Mouse (Mus musculus) gastrocnemius, postnatal 36 days (tissue): ENCODE measurements around the gene Atp6v0b. TPM values are rescaled to one million over a fixed set of nuclear protein-coding genes. Genes with fewer than 3 reads are reported as not detected.

Experiments
- DNase-seq, 2 experiments: peaks; one replicate each; pipeline ENCODE4 v3.0.0; 2022
- intact Hi-C: fragments of 180-260 bp; cut with DNase I; formaldehyde crosslinking; loops from one replicate; pipeline ENCODE4 v1.15.1; 2025
- long read RNA-seq, 2 experiments: library from polyadenylated mRNA; stranded (forward); transcript quantifications; one replicate each; pipeline ENCODE4 v2.0.0; 2021
- total RNA-seq, 2 experiments: library from RNA; stranded (reverse); gene quantifications; 2 replicates each; pipeline ENCODE4 v1.2.3; 2021

Atp6v0b gene
- 10 to 100 TPM; 65.4 to 74.0 TPM for total RNA-seq
- long read RNA-seq, experiment 1, transcript Atp6v0b-201 (8 exons, 1,000 nt) = major isoform, 168 of 189 reads
- long read RNA-seq, experiment 1, partial matches to known transcripts = 9 of 189 reads
- long read RNA-seq, experiment 1, other reads (novel, unspliced or antisense) = 12 of 189 reads
- long read RNA-seq, experiment 2, transcript Atp6v0b-201 (8 exons, 1,000 nt) = major isoform, 189 of 217 reads
- long read RNA-seq, experiment 2, partial matches to known transcripts = 13 of 217 reads
- long read RNA-seq, experiment 2, other reads (novel, unspliced or antisense) = 14 of 217 reads

- DNase-seq = peak; percentile 88 to 90
- intact Hi-C loops = no loop called here
These were observed at the start of gene Atp6v0b for GRCm38 (mm10) chr4:117887133-117887532. Atp6v0b (minus strand) TSS chr4:117887333.

DNA sequence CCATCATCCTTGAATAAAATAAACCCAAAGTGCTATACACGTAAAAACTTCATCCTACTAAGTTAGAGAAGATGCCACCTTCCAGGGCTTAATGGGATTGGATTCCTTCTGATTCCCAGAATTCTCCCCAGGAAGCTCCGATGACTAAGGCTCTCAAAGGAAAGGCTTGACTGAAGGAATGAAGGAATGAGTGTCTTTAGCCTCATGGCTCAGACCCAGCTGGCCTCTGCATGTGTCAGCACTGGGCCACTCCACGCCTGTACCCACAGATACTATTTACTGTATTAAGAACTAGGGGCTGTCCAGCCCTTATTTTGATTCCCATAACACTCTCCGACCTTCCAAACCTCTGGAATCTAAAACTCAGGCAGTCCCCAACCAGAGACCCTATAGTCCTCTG lies 46.9 kb upstream of the Atp6v0b start:
- no peak for DNase-seq
- intact Hi-C loops = loop anchor here (5.0 kb wide), 2 partner anchors 48 to 358 kb away; partner anchors contain the start of gene Ptprf

DNA sequence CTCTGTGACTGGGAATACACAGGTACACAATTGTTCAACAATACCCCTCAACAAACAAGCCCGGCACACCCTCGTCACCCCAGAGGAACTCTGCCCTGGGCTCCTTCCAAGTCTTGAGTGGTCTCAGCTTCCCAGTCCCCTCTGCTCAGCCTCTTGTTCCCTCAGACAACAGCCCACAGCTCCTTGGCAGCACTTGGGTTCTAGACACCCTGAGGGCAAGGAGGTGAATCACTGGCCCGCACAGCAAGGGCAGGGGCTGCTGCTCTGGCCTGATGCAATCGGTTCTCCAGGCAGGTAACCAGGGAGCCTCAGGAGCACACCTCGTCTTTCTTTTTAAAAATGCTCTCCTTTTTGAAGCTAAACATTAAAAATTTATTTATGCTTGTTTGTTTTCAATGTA lies 46.1 kb upstream of the Atp6v0b start:
- no peak for DNase-seq
- intact Hi-C loops = loop anchor here (5.0 kb wide), 2 partner anchors 49 to 359 kb away; partner anchors contain the start of gene Ptprf

- DNase-seq = no peak
- intact Hi-C loops = loop anchor here (2.0 to 5.0 kb wide), 2 partner anchors 97 to 153 kb away; partner anchors contain the start of gene Slc6a9
These were observed 42.3 kb upstream of the Atp6v0b start, which contains the start of gene Artn for GRCm38 (mm10) chr4:117929391-117929881. Artn (minus strand) TSS chr4:117929763.

GRCm38 (mm10) chr4:117928699-117929241 lies 41.6 kb upstream of the Atp6v0b start:
- peak in 1 of 2 experiments; percentile 36 for DNase-seq
- intact Hi-C loops = loop anchor here (2.0 to 5.0 kb wide), 2 partner anchors 96 to 154 kb away; partner anchors contain the start of gene Slc6a9

DNA sequence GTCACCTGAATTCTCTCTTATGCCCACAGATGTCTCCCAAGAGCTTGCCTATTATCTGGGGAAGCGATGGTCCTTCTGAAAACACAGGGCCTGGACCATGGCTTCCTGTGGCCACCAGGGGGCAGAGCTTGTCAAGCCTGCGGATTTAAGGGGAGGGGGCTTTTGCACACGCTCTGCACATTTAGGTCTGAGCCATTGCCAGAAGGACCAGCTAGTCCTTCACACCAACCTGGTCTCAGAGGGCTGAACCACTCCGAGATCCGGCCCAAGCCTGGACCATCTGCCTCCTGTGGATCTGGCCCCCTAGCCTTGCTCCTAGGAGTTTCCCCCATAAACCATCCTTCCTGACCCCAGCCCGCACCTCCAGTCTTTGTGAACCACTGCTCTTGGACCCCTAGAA lies 41.1 kb upstream of the Atp6v0b start:
- DNase-seq = no peak

GRCm38 (mm10) chr4:117926545-117927482 lies 39.7 kb upstream of the Atp6v0b start:
- DNase-seq = no peak
- intact Hi-C loops = loop anchor here (5.0 kb wide), 1 partner anchor 95 kb away; the partner anchor contains the start of gene Slc6a9

More for the DNA sequence above, 41.1 kb upstream of the Atp6v0b start:
- intact Hi-C loops = loop anchor here (2.0 to 5.0 kb wide), 2 partner anchors 96 to 155 kb away; partner anchors contain the start of gene Slc6a9

GRCm38 (mm10) chr4:117924916-117925315 lies 37.8 kb upstream of the Atp6v0b start:
- intact Hi-C loops = loop anchor here (5.0 kb wide), 1 partner anchor 93 kb away; the partner anchor contains the start of gene Slc6a9
- no peak for DNase-seq

DNA sequence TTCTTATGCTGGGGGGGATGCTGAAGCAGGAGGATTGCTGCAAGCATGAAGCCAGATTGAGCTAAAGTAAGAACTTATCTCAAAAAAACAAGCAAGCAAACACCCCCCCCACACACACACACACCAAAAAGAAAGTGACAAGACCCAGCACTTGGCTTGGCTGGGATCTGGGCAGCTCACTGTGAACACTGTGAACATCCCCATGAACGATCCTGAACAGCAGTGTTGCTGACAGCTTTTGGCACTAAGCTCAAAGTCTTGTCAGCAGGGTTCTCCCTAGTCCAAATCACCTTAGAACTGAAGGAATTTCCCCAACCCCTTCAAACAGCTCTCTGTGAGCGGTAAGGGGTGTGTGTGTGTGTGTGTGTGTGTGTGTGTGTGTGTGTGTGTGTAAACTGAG lies 36.3 kb upstream of the Atp6v0b start:
- intact Hi-C loops = no loop called here

DNA sequence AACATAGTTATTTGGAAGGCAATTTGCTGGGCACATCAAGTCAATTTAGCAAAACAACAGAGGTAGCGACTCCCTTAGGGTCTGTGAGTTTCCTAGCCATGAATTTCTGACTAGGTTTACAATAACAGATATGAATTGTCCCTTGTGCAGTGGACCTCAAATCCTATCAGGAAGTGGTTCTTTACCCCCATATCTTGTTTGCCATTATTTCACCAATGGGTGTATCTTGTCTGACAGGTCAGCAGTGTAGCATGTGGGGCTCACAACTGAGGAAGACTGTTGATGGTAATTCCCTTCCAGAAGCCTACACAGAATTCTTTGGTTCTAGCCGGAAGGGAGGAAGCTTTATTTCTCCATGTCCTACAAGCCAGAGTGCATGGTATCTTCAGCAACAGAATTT lies 34.2 kb upstream of the Atp6v0b start:
- DNase-seq = no peak
- intact Hi-C loops = no loop called here

More for the DNA sequence above, 36.3 kb upstream of the Atp6v0b start:
- no peak for DNase-seq

- no peak for DNase-seq
- intact Hi-C loops = loop anchor here (5.0 kb wide), 1 partner anchor 81 kb away; no protein-coding TSS in a partner anchor
These were observed 31.6 kb upstream of the Atp6v0b start for GRCm38 (mm10) chr4:117918762-117919161.

- intact Hi-C loops = loop anchor here (5.0 kb wide), 1 partner anchor 81 kb away; no protein-coding TSS in a partner anchor
- no peak for DNase-seq
These were observed 31.1 kb upstream of the Atp6v0b start for GRCm38 (mm10) chr4:117918261-117918660.

DNA sequence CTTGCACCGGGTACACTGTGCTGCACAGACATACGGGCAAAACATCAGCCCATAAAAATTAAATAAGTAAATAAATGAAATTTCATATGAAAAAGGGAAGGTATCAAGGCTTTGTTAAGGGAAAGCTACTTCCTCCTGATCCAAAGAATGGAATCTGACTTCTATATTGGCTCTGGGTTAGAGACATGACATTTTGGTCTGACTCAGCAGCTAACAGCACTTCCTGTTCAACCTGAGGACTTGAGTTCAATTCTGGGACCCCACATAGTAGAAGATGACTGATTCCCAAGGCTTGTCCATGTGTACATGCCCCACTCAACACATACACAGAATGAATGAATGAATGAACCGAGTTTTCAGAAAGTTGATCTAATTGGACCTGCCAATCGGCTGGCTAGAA lies 30.7 kb upstream of the Atp6v0b start:
- intact Hi-C loops = loop anchor here (5.0 kb wide), 1 partner anchor 81 kb away; no protein-coding TSS in a partner anchor

DNA sequence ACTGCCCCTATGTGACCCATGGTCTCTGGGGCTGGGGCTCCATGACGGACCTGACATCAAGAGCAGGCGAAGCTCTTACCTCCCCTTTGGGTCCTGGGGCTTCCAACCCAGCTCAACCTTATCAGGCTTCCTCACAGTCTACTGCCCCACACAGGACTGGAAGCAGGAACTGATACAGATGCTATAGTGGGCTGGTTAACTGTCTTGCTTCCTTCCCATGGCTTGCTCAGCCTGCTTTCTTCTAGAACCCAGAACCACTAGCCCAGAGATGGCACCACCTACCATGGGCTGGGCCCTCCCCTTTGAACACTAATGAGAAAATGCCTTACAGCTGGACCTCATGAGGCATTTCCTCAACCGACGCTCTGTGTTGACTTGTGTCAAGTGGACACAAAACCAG lies 30.3 kb upstream of the Atp6v0b start:
- no peak for DNase-seq
- intact Hi-C loops = loop anchor here (5.0 kb wide), 1 partner anchor 80 kb away; no protein-coding TSS in a partner anchor

More for the DNA sequence above, 30.7 kb upstream of the Atp6v0b start:
- DNase-seq = no peak

DNA sequence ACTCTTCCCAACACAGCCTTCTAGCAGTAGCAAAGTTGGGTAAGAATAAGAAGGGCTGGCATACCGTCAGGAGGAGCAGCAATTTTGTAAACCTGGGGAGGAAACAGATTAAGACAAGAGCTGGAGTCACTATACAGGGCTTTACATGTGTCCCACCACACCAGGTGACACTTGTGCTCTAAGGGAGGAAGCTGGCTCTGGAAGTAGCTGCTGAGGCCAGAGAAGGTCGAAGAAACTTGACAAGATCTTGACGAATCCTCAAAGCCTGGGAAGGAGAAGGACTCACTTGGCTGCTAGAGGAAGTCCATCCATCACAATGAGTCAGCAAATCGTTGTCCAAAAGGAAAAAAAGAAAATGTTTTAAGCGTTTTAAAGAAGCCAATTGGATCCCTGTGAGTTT lies 29.3 kb upstream of the Atp6v0b start:
- intact Hi-C loops = loop anchor here (5.0 kb wide), 1 partner anchor 79 kb away; no protein-coding TSS in a partner anchor
- no peak for DNase-seq

DNA sequence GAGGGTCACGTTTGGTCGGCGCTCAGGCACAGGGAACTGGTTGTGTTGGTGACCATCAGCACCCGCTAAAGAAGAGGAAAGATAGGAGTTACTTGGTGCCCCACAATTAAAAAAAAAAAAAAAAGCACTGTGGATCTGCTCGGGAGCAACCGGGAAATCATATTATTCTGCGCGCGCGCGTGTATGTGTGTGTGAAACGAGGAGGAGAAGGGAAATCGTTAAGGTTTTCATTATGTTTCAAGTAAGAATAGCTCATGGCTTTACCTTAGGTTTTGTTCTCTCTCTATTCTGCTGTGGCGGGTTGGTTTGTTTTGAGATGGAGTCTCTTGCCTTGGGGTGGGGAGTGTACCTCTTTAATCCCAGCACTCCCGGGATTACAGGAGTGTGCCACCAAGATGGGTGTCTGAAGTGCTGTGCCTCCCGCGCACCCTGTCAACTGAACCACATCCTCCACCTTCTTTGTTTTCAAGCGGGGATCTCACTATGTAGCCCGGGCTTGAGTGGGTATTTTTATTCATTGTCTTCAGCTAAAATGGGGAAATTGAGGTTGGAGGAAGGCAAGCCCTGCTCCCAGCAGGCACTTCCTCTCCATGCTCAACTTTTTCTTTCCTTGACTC lies 28.5 kb upstream of the Atp6v0b start:
- no peak for DNase-seq
- intact Hi-C loops = loop anchor here (5.0 kb wide), 1 partner anchor 78 kb away; no protein-coding TSS in a partner anchor

DNA sequence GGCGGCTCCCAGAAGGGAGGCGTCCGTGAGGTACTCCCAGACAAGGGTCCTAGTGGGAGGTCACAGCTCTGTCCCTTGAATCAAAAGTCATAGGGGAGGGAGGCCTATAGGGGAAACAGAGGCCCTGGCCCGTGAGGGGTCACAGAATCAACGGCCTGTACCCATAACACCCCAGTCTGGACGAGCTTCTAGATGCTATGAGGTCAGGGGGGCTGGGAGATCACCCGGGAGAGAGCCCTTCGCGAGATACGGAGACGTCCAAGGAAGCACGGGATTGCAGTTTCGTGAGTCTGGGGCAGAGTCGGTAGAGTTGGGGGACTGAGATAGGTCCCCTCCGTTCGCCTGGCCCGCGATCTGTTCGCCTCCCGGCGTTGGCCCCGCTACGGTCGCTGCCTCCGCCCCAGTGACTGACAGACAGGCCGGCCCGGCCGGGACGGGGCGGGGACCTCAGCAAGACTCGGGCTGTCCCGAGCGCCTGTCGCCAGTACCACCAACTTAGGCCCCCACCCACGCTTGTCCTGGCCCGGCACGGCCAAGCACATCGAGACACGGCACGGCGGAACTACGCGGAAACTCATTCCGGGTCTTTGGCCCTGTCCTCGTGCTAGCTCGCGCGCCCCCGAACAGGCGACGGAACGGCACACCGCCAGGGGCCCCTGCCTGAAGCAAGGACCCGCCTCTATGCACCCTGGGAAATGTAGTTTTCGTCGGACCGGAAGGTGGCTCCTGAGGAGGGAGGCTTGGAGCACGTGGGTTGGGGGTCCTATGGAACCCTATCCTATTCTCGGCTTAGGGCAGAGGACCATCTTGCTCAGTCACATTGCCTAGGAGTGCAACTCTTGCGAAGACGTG lies 27.7 kb upstream of the Atp6v0b start, which contains the start of gene Ipo13:
TSS of gene Ipo13 (minus strand) at position 409 of the 852 bp plus-strand sequence.
- intact Hi-C loops = loop anchor here (5.0 kb wide), 1 partner anchor 78 kb away; no protein-coding TSS in a partner anchor
- peak; percentile 86 to 97 for DNase-seq

GRCm38 (mm10) chr4:117914031-117914430 lies 26.9 kb upstream of the Atp6v0b start:
- intact Hi-C loops = no loop called here

More at GRCm38 (mm10) chr4:117914031-117914430, 26.9 kb upstream of the Atp6v0b start:
- DNase-seq = peak; percentile 65 to 69
